Mouse (Mus musculus): ENCODE results near the gene Hist1h2bh.
A peak's percentile ranks its signal among the peaks of the same experiment; 100 is the strongest.
"Not testable (repeated sequence)": the region's sequence is repeated elsewhere in the genome, so short reads cannot be mapped to it uniquely, and the experiment has no call there.

Gene Hist1h2bh

GRCm38 (mm10) chr13:23551931-23552914 lies 9.0 kb upstream of the Hist1h2bh start:
- no peak for DNase-seq (ENCODE audit: extremely low spot score)

- DNase-seq (ENCODE audit: extremely low spot score) = peak; percentile 97
Measured at GRCm38 (mm10) chr13:23551146-23551834, 8.1 kb upstream of the Hist1h2bh start, which contains the start of gene Hist1h4f. Gene Hist1h4f, minus strand, starts transcription at chr13:23551648.

GRCm38 (mm10) chr13:23550761-23551145 lies 7.6 kb upstream of the Hist1h2bh start:
- DNase-seq (ENCODE audit: extremely low spot score) = peak; percentile 76

- DNase-seq (ENCODE audit: extremely low spot score) = no peak
Measured at GRCm38 (mm10) chr13:23546694-23547093, 3.5 kb upstream of the Hist1h2bh start.

GRCm38 (mm10) chr13:23544787-23545120 lies 1.6 kb upstream of the Hist1h2bh start:
- DNase-seq (ENCODE audit: extremely low spot score) = not testable (repeated sequence)

- DNase-seq (ENCODE audit: extremely low spot score) = peak; percentile 91
Measured at GRCm38 (mm10) chr13:23543965-23544786, 984 bp upstream of the Hist1h2bh start, which contains the start of gene Hist1h3f. Gene Hist1h3f, plus strand, starts transcription at chr13:23544052.

GRCm38 (mm10) chr13:23542225-23542980 lies 789 bp downstream of the Hist1h2bh start:
- DNase-seq (ENCODE audit: extremely low spot score) = not testable (repeated sequence)

- no peak for DNase-seq (ENCODE audit: extremely low spot score)
Measured at GRCm38 (mm10) chr13:23541497-23541896, 1.7 kb downstream of the Hist1h2bh start.

- DNase-seq (ENCODE audit: extremely low spot score) = not testable (repeated sequence)
Measured at GRCm38 (mm10) chr13:23539821-23540220, 3.4 kb downstream of the Hist1h2bh start.

- DNase-seq (ENCODE audit: extremely low spot score) = no peak
Measured at GRCm38 (mm10) chr13:23538249-23538648, 4.9 kb downstream of the Hist1h2bh start.

- no peak for DNase-seq (ENCODE audit: extremely low spot score)
Measured at GRCm38 (mm10) chr13:23537006-23537710, 6.0 kb downstream of the Hist1h2bh start.

GRCm38 (mm10) chr13:23536076-23536822 lies 6.9 kb downstream of the Hist1h2bh start:
- DNase-seq (ENCODE audit: extremely low spot score) = peak; percentile 72

GRCm38 (mm10) chr13:23535137-23536075 lies 7.8 kb downstream of the Hist1h2bh start, which contains the start of gene Hist1h3g:
Gene Hist1h3g, plus strand, starts transcription at chr13:23535422.
- DNase-seq (ENCODE audit: extremely low spot score) = peak; percentile 91

GRCm38 (mm10) chr13:23534368-23535131 lies 8.6 kb downstream of the Hist1h2bh start:
- no peak for DNase-seq (ENCODE audit: extremely low spot score)

- DNase-seq (ENCODE audit: extremely low spot score) = peak; percentile 87
Measured at GRCm38 (mm10) chr13:23533560-23534367, 9.4 kb downstream of the Hist1h2bh start, which contains the start of gene Hist1h2af. Gene Hist1h2af, plus strand, starts transcription at chr13:23533906.

GRCm38 (mm10) chr13:23532262-23533075 lies 10.7 kb downstream of the Hist1h2bh start:
- peak; percentile 71 for DNase-seq (ENCODE audit: extremely low spot score)

All from embryo, embryonic 9.5 days (tissue).